ENCODE assay signal across 15 mouse cellular contexts in the genomic region with DNA sequence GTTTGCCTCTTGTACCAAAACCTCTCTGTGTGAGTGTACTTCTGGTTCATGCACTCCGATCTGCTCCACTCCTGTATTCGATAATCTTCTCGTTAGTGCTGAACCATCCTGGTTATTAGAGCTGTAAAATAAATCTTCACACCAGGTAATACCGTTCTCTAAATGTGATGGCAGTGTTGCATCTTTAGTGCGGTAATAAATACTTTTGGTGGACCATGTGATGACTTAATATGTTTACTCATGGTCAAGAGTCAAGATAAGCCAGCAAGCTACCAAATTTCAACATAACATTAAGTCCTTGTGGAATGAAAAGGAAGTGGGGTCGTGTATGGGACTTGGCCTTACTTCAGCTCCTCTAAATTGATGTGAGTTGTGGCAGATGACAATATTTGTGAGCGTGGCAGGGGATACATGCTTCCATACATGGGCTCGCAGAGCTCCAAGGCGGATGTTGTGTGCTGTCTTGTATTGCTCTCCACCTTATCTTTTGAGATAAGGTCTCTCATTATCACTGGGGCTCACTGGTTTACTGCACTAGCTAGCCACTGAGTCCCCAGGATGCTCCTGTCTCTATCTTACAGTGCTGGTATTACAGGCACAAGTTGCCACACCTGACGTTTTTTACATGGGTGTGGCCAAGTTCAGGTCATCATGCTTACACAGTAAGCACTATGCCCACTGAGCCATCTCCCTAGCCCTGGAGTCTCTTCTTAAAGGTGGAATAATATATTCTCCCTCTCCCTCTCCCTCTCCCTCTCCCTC.
"Had no signal": no experiment of that assay in that cellular context is flagged by ENCODE, and none has a peak within 500 bp of the region (broad histone marks: within the 10 kb centered on the region; RNA-seq: fewer than 3 reads in every experiment).

No protein-coding gene starts in this region.

- H3K9ac ChIP-seq: liver, embryonic 13.5 days; liver, postnatal 0 days; midbrain, embryonic 15.5 days; neural tube, embryonic 12.5 days had no signal

- ATAC-seq: hindbrain, postnatal 0 days; liver, postnatal 0 days; midbrain, embryonic 15.5 days had no signal

- H3K9me3 ChIP-seq: limb, embryonic 10.5 days; liver, embryonic 13.5 days; megakaryocyte, embryonic 14.5 days; midbrain, embryonic 15.5 days; neural tube, embryonic 12.5 days had no signal

- H3K27ac ChIP-seq: hindbrain, postnatal 0 days; left cerebral cortex, adult 2 months; limb, embryonic 10.5 days; liver, embryonic 13.5 days; macrophage; midbrain, embryonic 15.5 days; neural tube, embryonic 12.5 days had no signal

- H3K36me3 ChIP-seq: limb, embryonic 10.5 days; liver, embryonic 13.5 days; midbrain, embryonic 15.5 days; neural tube, embryonic 12.5 days had no signal

- H3K27me3 ChIP-seq: liver, embryonic 13.5 days; midbrain, embryonic 15.5 days; neural tube, embryonic 12.5 days had no signal

- H3K4me3 ChIP-seq: left cerebral cortex, adult 2 months; limb, embryonic 10.5 days; liver, embryonic 13.5 days; megakaryocyte, embryonic 14.5 days; midbrain, embryonic 15.5 days; neural tube, embryonic 12.5 days had no signal

- DNase-seq: kidney, adult 11 months; kidney, postnatal 10 days; kidney, postnatal 4 days; liver, embryonic 13.5 days; liver, postnatal 0 days; thymus, adult 18-20 months; thymus, postnatal 25 days had no signal

- H3K4me2 ChIP-seq: liver, embryonic 13.5 days; midbrain, embryonic 11.5 days; midbrain, embryonic 15.5 days; neural tube, embryonic 12.5 days had no signal

- H3K4me1 ChIP-seq: limb, embryonic 10.5 days; liver, embryonic 13.5 days; megakaryocyte, embryonic 14.5 days; midbrain, embryonic 15.5 days; neural tube, embryonic 12.5 days had no signal
